Mouse (Mus musculus) CH12.LX (cell line): ENCODE data around the gene Arsb. TPM values are rescaled to one million over a fixed set of nuclear protein-coding genes. Genes with fewer than 3 reads are reported as not detected.

ENCODE experiments used
- DNase-seq: peaks from one replicate; pipeline ENCODE4 v3.0.0-alpha.2; 2013; ENCODE audit errors: extremely low read depth
- H3K27ac ChIP-seq: 2 replicates; pipeline ENCODE4 v1.5.1; 2012; ENCODE audit warnings: low read depth, mild to moderate bottlenecking, control low read depth, moderate library complexity; ENCODE audit not compliant: insufficient read depth
- H3K27me3 ChIP-seq: replicated peaks from 2 replicates; pipeline ENCODE3; 2012; ENCODE audit warnings: inconsistent platforms
- H3K36me3 ChIP-seq, 2 experiments: replicated peaks in 1 of 2; 2 replicates each; pipeline versions ENCODE3 to v1.6.1; 2012; ENCODE audit warnings: inconsistent platforms in 1 of 2, low read length in 1 of 2, mild to moderate bottlenecking in 1 of 2, mixed read lengths in 1 of 2, moderate library complexity in 1 of 2; ENCODE audit not compliant: control insufficient read depth in 1 of 2, insufficient read depth in 1 of 2
- H3K4me1 ChIP-seq, 2 experiments: 2 replicates each; pipeline ENCODE4 v1.6.1; 2012; ENCODE audit warnings: inconsistent platforms in 1 of 2, moderate library complexity in 1 of 2; ENCODE audit not compliant: insufficient read depth in 2 of 2, control insufficient read depth in 1 of 2
- H3K4me2 ChIP-seq: 2 replicates; pipeline ENCODE4 v1.6.1; 2012; ENCODE audit warnings: low read depth, mild to moderate bottlenecking, control low read depth; ENCODE audit not compliant: poor library complexity, insufficient read depth, severe bottlenecking
- H3K4me3 ChIP-seq, 3 experiments: fragments of 150-350 bp in 1 of 3; sonication (generic) in 1 of 3; replicated peaks in 1 of 3; 2 replicates each; pipeline versions ENCODE3 to v1.5.1; 2011 to 2012; ENCODE audit warnings: low read depth in 2 of 3, low read length in 2 of 3, mild to moderate bottlenecking in 2 of 3, moderate library complexity in 2 of 3, control low read depth in 1 of 3, improper control_type of control experiment in 1 of 3, inconsistent platforms in 1 of 3, mixed read lengths in 1 of 3; ENCODE audit not compliant: poor library complexity in 1 of 3
- H3K79me2 ChIP-seq: replicated peaks from 2 replicates; pipeline ENCODE4 v1.6.1; 2012; ENCODE audit warnings: mild to moderate bottlenecking, moderate library complexity; ENCODE audit not compliant: control insufficient read depth, poor library complexity, insufficient read depth, severe bottlenecking; ENCODE audit errors: extremely low read depth
- H3K9ac ChIP-seq: 2 replicates; pipeline ENCODE4 v1.6.1; 2012; ENCODE audit warnings: low read depth, mild to moderate bottlenecking, control low read depth, moderate library complexity; ENCODE audit not compliant: insufficient read depth
- H3K9me3 ChIP-seq: replicated peaks from 2 replicates; pipeline ENCODE3; 2012; ENCODE audit warnings: low read length, inconsistent platforms, mixed read lengths
- BHLHE40 ChIP-seq: IDR thresholded peaks from 2 replicates; pipeline ENCODE4 v1.6.1; 2011; ENCODE audit warnings: mild to moderate bottlenecking, low read depth, low read length, improper control_type of control experiment
- CHD1 ChIP-seq: IDR thresholded peaks from 2 replicates; pipeline ENCODE4 v1.6.1; 2012; ENCODE audit warnings: low read depth, low read length, improper control_type of control experiment, inconsistent platforms
- CHD2 ChIP-seq: IDR thresholded peaks from 2 replicates; pipeline ENCODE4 v1.6.1; 2011; ENCODE audit warnings: low read length, improper control_type of control experiment
- CTCF ChIP-seq, 2 experiments: IDR thresholded peaks in 1 of 2; conservative IDR thresholded peaks in 1 of 2; 2 replicates each; pipeline ENCODE4 v1.5.1; 2011 to 2012; ENCODE audit warnings: low read depth in 2 of 2, low read length in 2 of 2, improper control_type of control experiment in 1 of 2, inconsistent platforms in 1 of 2, mild to moderate bottlenecking in 1 of 2, moderate library complexity in 1 of 2
- E2F4 ChIP-seq: IDR thresholded peaks from 2 replicates; pipeline ENCODE4 v1.6.1; 2011; ENCODE audit warnings: low read depth, low read length, improper control_type of control experiment; ENCODE audit not compliant: insufficient replicate concordance
- HCFC1 ChIP-seq: IDR thresholded peaks from 2 replicates; pipeline ENCODE4 v1.6.1; 2012; ENCODE audit warnings: low read depth, mild to moderate bottlenecking, inconsistent platforms, low read length, improper control_type of control experiment
- IRF4 ChIP-seq: IDR thresholded peaks from 2 replicates; pipeline ENCODE4 v1.6.1; 2014; ENCODE audit warnings: low read depth, mild to moderate bottlenecking, inconsistent platforms, low read length, improper control_type of control experiment
- JUND ChIP-seq: conservative IDR thresholded peaks from 2 replicates; pipeline ENCODE4 v1.6.1; 2011; ENCODE audit warnings: low read depth, low read length, improper control_type of control experiment
- KAT2A ChIP-seq: IDR thresholded peaks from 2 replicates; pipeline ENCODE4 v1.6.1; 2012; ENCODE audit warnings: low read length, improper control_type of control experiment, inconsistent platforms; ENCODE audit not compliant: insufficient replicate concordance
- MAZ ChIP-seq: IDR thresholded peaks from 2 replicates; pipeline ENCODE4 v1.6.1; 2012; ENCODE audit warnings: low read depth, mild to moderate bottlenecking, inconsistent platforms, low read length, improper control_type of control experiment, moderate library complexity
- MEF2A ChIP-seq: IDR thresholded peaks from 2 replicates; pipeline ENCODE4 v1.6.1; 2014; ENCODE audit warnings: low read depth, mild to moderate bottlenecking, inconsistent platforms, low read length, improper control_type of control experiment, borderline replicate concordance
- MXI1 ChIP-seq: IDR thresholded peaks from 2 replicates; pipeline ENCODE4 v1.6.1; 2011; ENCODE audit warnings: mild to moderate bottlenecking, low read depth, low read length, improper control_type of control experiment
- NELFE ChIP-seq: IDR thresholded peaks from 2 replicates; pipeline ENCODE4 v1.6.1; 2011; ENCODE audit warnings: low read depth, low read length, improper control_type of control experiment
- NRF1 ChIP-seq: IDR thresholded peaks from 2 replicates; pipeline ENCODE4 v1.6.1; 2014; ENCODE audit warnings: low read depth, mild to moderate bottlenecking, inconsistent platforms, low read length, improper control_type of control experiment, moderate library complexity
- POLR2A ChIP-seq: IDR thresholded peaks from 2 replicates; pipeline ENCODE4 v1.6.1; 2011; ENCODE audit warnings: low read depth, mild to moderate bottlenecking, improper control_type of control experiment, low read length
- RAD21 ChIP-seq: IDR thresholded peaks from 2 replicates; pipeline ENCODE4 v1.6.1; 2011; ENCODE audit warnings: low read depth, mild to moderate bottlenecking, low read length, improper control_type of control experiment, moderate library complexity
- RCOR1 ChIP-seq: conservative IDR thresholded peaks from 2 replicates; pipeline ENCODE4 v1.6.1; 2012; ENCODE audit warnings: low read depth, mild to moderate bottlenecking, inconsistent platforms, low read length, improper control_type of control experiment
- SMC3 ChIP-seq: IDR thresholded peaks from 2 replicates; pipeline ENCODE4 v1.6.1; 2011; ENCODE audit warnings: low read depth, low read length, improper control_type of control experiment
- TBP ChIP-seq: conservative IDR thresholded peaks from 2 replicates; pipeline ENCODE4 v1.6.1; 2011; ENCODE audit warnings: low read depth, low read length, improper control_type of control experiment
- UBTF ChIP-seq: IDR thresholded peaks from 2 replicates; pipeline ENCODE4 v1.6.1; 2012; ENCODE audit warnings: low read depth, mild to moderate bottlenecking, inconsistent platforms, low read length, improper control_type of control experiment, moderate library complexity
- ZC3H11A ChIP-seq: IDR thresholded peaks from 2 replicates; pipeline ENCODE4 v1.6.1; 2012; ENCODE audit warnings: low read depth, mild to moderate bottlenecking, inconsistent platforms, low read length, improper control_type of control experiment
- ZKSCAN1 ChIP-seq: IDR thresholded peaks from 2 replicates; pipeline ENCODE4 v1.6.1; 2012; ENCODE audit warnings: low read depth, inconsistent platforms, low read length, improper control_type of control experiment, borderline replicate concordance
- ZMIZ1 ChIP-seq: IDR thresholded peaks from 2 replicates; pipeline ENCODE4 v1.6.1; 2012; ENCODE audit warnings: low read depth, mild to moderate bottlenecking, inconsistent platforms, low read length, improper control_type of control experiment
- ZNF384 ChIP-seq: IDR thresholded peaks from 2 replicates; pipeline ENCODE4 v1.6.1; 2012; ENCODE audit warnings: low read depth, low read length, improper control_type of control experiment, inconsistent platforms
- dilution Hi-C: fragments of 300-500 bp; cut with MboI; formaldehyde crosslinking; loops from 2 replicates; pipeline ENCODE4 v1.14.3; 2020; ENCODE audit warnings: low sequenced_read_pairs; ENCODE audit not compliant: extremely low pct_unique_long_range_greater_than_20kb, extremely low pct_ligation_motif_present
- in situ Hi-C: fragments of 300-500 bp; cut with MboI; formaldehyde crosslinking; loops from 3 replicates; pipeline ENCODE4 v1.14.3; 2019; ENCODE audit warnings: low sequenced_read_pairs, low pct_ligation_motif_present, low pct_unique_long_range_greater_than_20kb, mixed read lengths
- polyA plus RNA-seq: library from polyadenylated mRNA; unstranded; fragments of >175 nt; gene quantifications from 2 replicates; pipeline ENCODE4 v1.2.1, GENCODE M21; 2012; ENCODE audit warnings: low read depth; ENCODE audit not compliant: insufficient read length
- total RNA-seq, 2 experiments: library from RNA; depleted of rRNA; stranded (reverse); fragments of 300-350 nt in 1 of 2; fragments of >200 nt in 1 of 2; gene quantifications; 2 replicates each; pipeline ENCODE4 v1.2.3; 2012 to 2014

Gene Arsb
- total and polyA plus RNA-seq, 3 experiments: 1.0 to 9.8 (median 2.0) TPM

DNA sequence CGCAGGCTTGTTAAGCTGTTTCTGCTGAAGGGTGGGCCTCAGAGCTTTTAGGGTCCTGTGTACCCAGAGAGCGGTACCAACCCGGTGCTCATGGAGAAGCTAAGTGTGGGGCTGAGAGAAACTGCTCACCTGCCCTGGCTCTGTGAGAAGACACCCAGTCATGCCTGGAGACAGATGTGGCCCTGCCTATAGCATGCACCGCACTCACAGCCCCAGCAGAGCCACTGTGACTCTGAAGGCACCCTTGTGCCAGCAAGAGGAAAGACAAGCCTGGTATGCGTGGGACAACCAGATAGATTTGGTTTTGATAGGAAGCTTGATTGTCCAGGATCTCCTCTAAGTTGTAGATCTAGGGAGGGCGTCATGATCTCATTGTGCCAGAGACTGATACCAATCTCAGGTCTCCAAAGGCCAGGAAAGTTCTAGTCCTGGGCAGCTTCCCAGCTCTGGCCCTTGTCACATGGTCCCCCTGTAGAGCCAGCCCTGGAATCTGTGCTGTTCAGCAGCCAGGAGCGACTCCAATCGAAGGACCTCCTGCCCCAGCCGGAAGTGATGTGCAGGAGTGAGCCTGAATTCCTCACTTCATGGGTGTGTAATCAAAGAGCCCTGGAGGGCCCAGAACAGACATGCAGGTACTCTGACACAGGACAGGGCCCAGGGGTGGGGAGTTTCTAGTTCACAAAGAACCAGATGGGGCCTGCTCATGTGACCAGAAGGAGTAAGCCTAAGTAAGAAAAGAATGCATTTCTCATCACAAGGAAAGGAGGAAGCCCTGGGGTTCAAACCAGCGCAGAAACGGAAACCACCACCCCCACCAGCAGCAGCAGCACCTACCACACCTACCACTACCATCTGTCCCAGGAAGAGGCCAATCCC, 218.5 kb downstream of the Arsb start:
- Histone ChIP-seq H3K4me2 (no peak overlapping the region), H3K4me3 (no peak overlapping the region), H3K27me3 (no peaks in the 10 kb centered on the region), H3K36me3 (no peaks in the 10 kb centered on the region), H3K27ac (no peak overlapping the region), H3K9ac (no peak overlapping the region), H3K9me3 (peaks cover 8% of the 10 kb centered on the region)
- DNase-seq: peak; percentile 17
- dilution Hi-C loops: no loop called here
- in situ Hi-C loops: no loop called here
- TF ChIP-seq CHD1: no peak
- no peak for TF ChIP-seq HCFC1
- TF ChIP-seq E2F4: no peak
- TF ChIP-seq BHLHE40: no peak
- TF ChIP-seq IRF4: no peak
- no peak for TF ChIP-seq ZKSCAN1
- TF ChIP-seq ZC3H11A: no peak
- no peak for TF ChIP-seq MAZ
- TF ChIP-seq SMC3: no peak
- no peak for TF ChIP-seq POLR2A
- TF ChIP-seq, all 38 proteins: peak for 0
- Histone ChIP-seq H3K4me1 (peaks cover 2 to 23% of the 10 kb centered on the region in 2 experiments), H3K79me2 (no peaks in the 10 kb centered on the region)

DNA sequence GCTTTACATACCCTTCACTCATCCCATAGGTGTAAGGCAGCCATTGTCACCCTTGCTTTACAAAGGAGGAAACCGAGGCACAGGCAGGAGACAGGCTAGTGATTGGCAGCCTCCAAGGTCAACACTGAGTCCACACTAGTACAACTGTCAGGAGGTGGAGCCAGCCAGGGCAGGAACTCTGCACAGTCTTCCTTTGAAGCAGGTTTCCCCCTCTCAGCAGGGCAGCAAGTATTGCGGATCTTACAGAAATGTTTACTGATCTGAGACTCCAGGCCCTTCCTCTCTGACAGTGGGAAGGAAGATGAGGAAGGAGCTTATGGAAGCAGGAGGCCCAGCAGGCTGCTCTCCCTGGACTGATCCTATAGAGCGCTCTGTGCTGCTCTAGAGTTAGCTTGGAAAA, 219.4 kb downstream of the Arsb start:
- H3K27ac ChIP-seq: no peak overlapping the region
- no peak for TF ChIP-seq MEF2A
- TF ChIP-seq CHD2: no peak
- in situ Hi-C loops: no loop called here

DNA sequence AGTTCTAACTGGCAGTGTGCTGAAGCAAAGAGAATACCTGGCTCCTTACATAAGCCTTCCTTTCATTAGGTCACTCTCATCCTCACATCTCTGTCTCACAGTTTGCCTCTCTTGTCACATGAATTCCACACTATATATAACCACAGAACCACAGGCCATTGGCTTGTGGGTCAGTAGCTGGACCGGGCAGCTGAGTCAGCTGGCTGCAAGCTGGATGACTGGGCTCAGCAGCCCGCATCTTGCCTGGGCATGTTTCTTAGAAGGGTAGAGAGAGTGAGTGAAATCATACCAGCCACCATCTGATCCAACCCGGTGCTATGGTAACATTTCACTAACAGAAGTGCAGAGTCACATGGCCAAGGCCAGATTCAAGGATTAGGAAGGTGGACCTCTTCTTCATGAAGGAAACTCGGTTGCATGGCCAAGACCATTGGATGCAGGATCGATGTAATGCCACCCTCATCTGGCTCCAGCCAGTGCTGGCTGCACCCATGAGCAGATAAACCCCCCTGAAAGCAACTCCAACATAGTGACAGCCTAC, 221.0 kb downstream of the Arsb start:
- Histone ChIP-seq H3K9ac (no peak overlapping the region), H3K27ac (no peak overlapping the region), H3K36me3 (no peaks in the 10 kb centered on the region), H3K27me3 (no peaks in the 10 kb centered on the region), H3K4me2 (no peak overlapping the region), H3K79me2 (no peaks in the 10 kb centered on the region), H3K4me3 (no peak overlapping the region), H3K4me1 (peaks cover 2 to 23% of the 10 kb centered on the region in 2 experiments), H3K9me3 (peaks cover 8% of the 10 kb centered on the region)
- in situ Hi-C loops: no loop called here
- DNase-seq: no peak
- dilution Hi-C loops: no loop called here
- TF ChIP-seq NRF1: no peak
- TF ChIP-seq ZKSCAN1: no peak
- TF ChIP-seq RCOR1: no peak
- TF ChIP-seq E2F4: no peak
- TF ChIP-seq JUND: no peak
- TF ChIP-seq CHD2: no peak
- no peak for TF ChIP-seq CTCF (conservative IDR thresholded peaks at IDR 0.05 in 1 of 2, IDR thresholded peaks at IDR 0.05 in 1 of 2; ENCODE audit: low read depth in 2 of 2, low read length in 2 of 2)
- no peak for TF ChIP-seq MXI1
- TF ChIP-seq ZMIZ1: no peak
- no peak for TF ChIP-seq TBP
- TF ChIP-seq BHLHE40: no peak
- TF ChIP-seq SMC3: no peak
- TF ChIP-seq ZNF384: no peak
- no peak for TF ChIP-seq UBTF
- TF ChIP-seq RAD21: no peak
- no peak for TF ChIP-seq NELFE
- no peak for TF ChIP-seq POLR2A
- no peak for TF ChIP-seq HCFC1
- TF ChIP-seq KAT2A: no peak

More for the DNA sequence above, 219.4 kb downstream of the Arsb start:
- peaks cover 8% of the 10 kb centered on the region for H3K9me3 ChIP-seq
- H3K4me3 ChIP-seq: no peak overlapping the region
- no peak overlapping the region for H3K4me2 ChIP-seq
- no peaks in the 10 kb centered on the region for H3K79me2 ChIP-seq
- no peak for DNase-seq
- dilution Hi-C loops: no loop called here
- H3K27me3 ChIP-seq: no peaks in the 10 kb centered on the region
- no peaks in the 10 kb centered on the region for H3K36me3 ChIP-seq
- no peak overlapping the region for H3K9ac ChIP-seq
- peaks cover 2 to 23% of the 10 kb centered on the region in 2 experiments for H3K4me1 ChIP-seq
